Mouse (Mus musculus): Measurements from ENCODE around the gene Sdsl. TPM values are rescaled to one million over a fixed set of nuclear protein-coding genes. Genes with fewer than 3 reads are reported as not detected.

Sdsl gene
- polyA plus RNA-seq, 1 experiment from 2014 or later = 6.0 TPM

GRCm38 (mm10) chr5:120439887-120440670 is 32.5 kb downstream of the Sdsl start:
- peak overlapping the region; percentile 52 for H3K9ac ChIP-seq
- H3K36me3 ChIP-seq (replicated peaks) = no peaks in the 10 kb centered on the region
- WGBS = 4% methylated on average over 61 of the region's 61 CpGs
- H3K4me1 ChIP-seq = peaks cover 29% of the 10 kb centered on the region
- peak overlapping the region; percentile 46 for H3K4me3 ChIP-seq
- no peaks in the 10 kb centered on the region for H3K9me3 ChIP-seq
- H3K27me3 ChIP-seq (replicated peaks) = peaks cover 18% of the 10 kb centered on the region
- peak overlapping the region; percentile 54 for H3K4me2 ChIP-seq
- H3K27ac ChIP-seq = peak overlapping the region; percentile 81
- ATAC-seq (replicated peaks) = peak; percentile 18

- no peaks in the 10 kb centered on the region for H3K9me3 ChIP-seq
- ATAC-seq (replicated peaks) = 0 out of 2 replicates have a peak, but pooled peaks have one; percentile 4
- 4% methylated on average over 27 of the region's 27 CpGs for WGBS
- H3K4me1 ChIP-seq = peaks cover 29% of the 10 kb centered on the region
- peaks cover 24% of the 10 kb centered on the region for H3K27me3 ChIP-seq (replicated peaks)
- peak overlapping the region; percentile 46 for H3K4me3 ChIP-seq
- peak overlapping the region; percentile 54 for H3K4me2 ChIP-seq
- peak overlapping the region; percentile 52 for H3K9ac ChIP-seq
- H3K36me3 ChIP-seq (replicated peaks) = no peaks in the 10 kb centered on the region
- peak overlapping the region; percentile 81 for H3K27ac ChIP-seq
These were observed 33.5 kb downstream of the Sdsl start for GRCm38 (mm10) chr5:120438991-120439710.

- peak overlapping the region; percentile 54 for H3K4me2 ChIP-seq
- peak overlapping the region; percentile 52 for H3K9ac ChIP-seq
- no peaks in the 10 kb centered on the region for H3K36me3 ChIP-seq (replicated peaks)
- no peaks in the 10 kb centered on the region for H3K9me3 ChIP-seq
- 2% methylated on average over 13 of the region's 13 CpGs for WGBS
- peak overlapping the region; percentile 46 for H3K4me3 ChIP-seq
- peaks cover 31% of the 10 kb centered on the region for H3K27me3 ChIP-seq (replicated peaks)
- H3K4me1 ChIP-seq = peaks cover 29% of the 10 kb centered on the region
- ATAC-seq (replicated peaks) = no peak
- H3K27ac ChIP-seq = peak overlapping the region; percentile 81
These were observed 34.1 kb downstream of the Sdsl start for GRCm38 (mm10) chr5:120438469-120438868.

GRCm38 (mm10) chr5:120437986-120438385 is 34.6 kb downstream of the Sdsl start:
- H3K27ac ChIP-seq = peak overlapping the region; percentile 81
- H3K4me2 ChIP-seq = peak overlapping the region; percentile 54
- H3K4me1 ChIP-seq = peaks cover 29% of the 10 kb centered on the region
- H3K4me3 ChIP-seq = peak overlapping the region; percentile 46
- no peaks in the 10 kb centered on the region for H3K9me3 ChIP-seq
- peaks cover 35% of the 10 kb centered on the region for H3K27me3 ChIP-seq (replicated peaks)
- WGBS = under 1% methylated on average over 33 of the region's 33 CpGs
- H3K36me3 ChIP-seq (replicated peaks) = no peaks in the 10 kb centered on the region
- peak overlapping the region; percentile 52 for H3K9ac ChIP-seq
- ATAC-seq (replicated peaks) = no peak

GRCm38 (mm10) chr5:120437539-120437938 is 35.1 kb downstream of the Sdsl start:
- peak overlapping the region; percentile 52 for H3K9ac ChIP-seq
- peaks cover 35% of the 10 kb centered on the region for H3K27me3 ChIP-seq (replicated peaks)
- H3K36me3 ChIP-seq (replicated peaks) = no peaks in the 10 kb centered on the region
- H3K4me2 ChIP-seq = peak overlapping the region; percentile 54
- WGBS = 1% methylated on average over 17 of the region's 17 CpGs
- peaks cover 29% of the 10 kb centered on the region for H3K4me1 ChIP-seq
- no peaks in the 10 kb centered on the region for H3K9me3 ChIP-seq
- peak overlapping the region; percentile 81 for H3K27ac ChIP-seq
- H3K4me3 ChIP-seq = peak overlapping the region; percentile 46
- ATAC-seq (replicated peaks) = no peak

- Histone ChIP-seq H3K27ac (peak overlapping the region; percentile 81), H3K9me3 (no peaks in the 10 kb centered on the region), H3K4me2 (peak overlapping the region; percentile 54), H3K36me3 (replicated peaks) (no peaks in the 10 kb centered on the region), H3K9ac (peak overlapping the region; percentile 52), H3K27me3 (replicated peaks) (peaks cover 39% of the 10 kb centered on the region), H3K4me1 (peaks cover 30% of the 10 kb centered on the region), H3K4me3 (peak overlapping the region; percentile 46)
- WGBS = under 1% methylated on average over 18 of the region's 18 CpGs
- ATAC-seq (replicated peaks) = no peak
These were observed 35.6 kb downstream of the Sdsl start for GRCm38 (mm10) chr5:120436885-120437495.

- Histone ChIP-seq H3K27me3 (replicated peaks) (peaks cover 49% of the 10 kb centered on the region), H3K9ac (peak overlapping the region; percentile 60), H3K9me3 (no peaks in the 10 kb centered on the region), H3K4me1 (peaks cover 34% of the 10 kb centered on the region), H3K27ac (peak overlapping the region; percentile 81), H3K4me2 (peak overlapping the region; percentile 54), H3K4me3 (peak overlapping the region; percentile 46), H3K36me3 (replicated peaks) (no peaks in the 10 kb centered on the region)
- ATAC-seq (replicated peaks) = no peak
- under 1% methylated on average over 47 of the region's 47 CpGs for WGBS
These were observed 36.7 kb downstream of the Sdsl start for GRCm38 (mm10) chr5:120435731-120436501.

GRCm38 (mm10) chr5:120435006-120435681 is 37.5 kb downstream of the Sdsl start:
- peak overlapping the region; percentile 81 for H3K27ac ChIP-seq

GRCm38 (mm10) chr5:120434231-120434735 is 38.3 kb downstream of the Sdsl start:
- peak overlapping the region; percentile 81 for H3K27ac ChIP-seq
- 2% methylated on average over 21 of the region's 21 CpGs for WGBS
- peaks cover 23% of the 10 kb centered on the region for H3K4me1 ChIP-seq
- H3K4me3 ChIP-seq = peak overlapping the region; percentile 46
- no peaks in the 10 kb centered on the region for H3K36me3 ChIP-seq (replicated peaks)
- ATAC-seq (replicated peaks) = no peak
- H3K27me3 ChIP-seq (replicated peaks) = peaks cover 58% of the 10 kb centered on the region
- no peaks in the 10 kb centered on the region for H3K9me3 ChIP-seq
- peak overlapping the region; percentile 54 for H3K4me2 ChIP-seq
- H3K9ac ChIP-seq = peak overlapping the region; percentile 60

More at GRCm38 (mm10) chr5:120435006-120435681, 37.5 kb downstream of the Sdsl start:
- H3K4me2 ChIP-seq = peak overlapping the region; percentile 54
- H3K4me1 ChIP-seq = peaks cover 32% of the 10 kb centered on the region
- H3K9me3 ChIP-seq = no peaks in the 10 kb centered on the region
- H3K4me3 ChIP-seq = peak overlapping the region; percentile 46
- H3K36me3 ChIP-seq (replicated peaks) = no peaks in the 10 kb centered on the region
- ATAC-seq (replicated peaks) = no peak
- peak overlapping the region; percentile 60 for H3K9ac ChIP-seq
- peaks cover 54% of the 10 kb centered on the region for H3K27me3 ChIP-seq (replicated peaks)
- under 1% methylated on average over 43 of the region's 44 CpGs for WGBS

- peaks cover 24% of the 10 kb centered on the region for H3K4me1 ChIP-seq
- peaks cover 60% of the 10 kb centered on the region for H3K27me3 ChIP-seq (replicated peaks)
- under 1% methylated on average over 13 of the region's 13 CpGs for WGBS
These were observed 39.4 kb downstream of the Sdsl start for GRCm38 (mm10) chr5:120433135-120433760.

More at GRCm38 (mm10) chr5:120433135-120433760, 39.4 kb downstream of the Sdsl start:
- Histone ChIP-seq H3K9ac (peak overlapping the region; percentile 60), H3K27ac (peak overlapping the region; percentile 81), H3K36me3 (replicated peaks) (no peaks in the 10 kb centered on the region), H3K4me3 (peak overlapping the region; percentile 46), H3K4me2 (peak overlapping the region; percentile 54), H3K9me3 (no peaks in the 10 kb centered on the region)
- ATAC-seq (replicated peaks) = no peak

Measured in midbrain, embryonic 15.5 days (tissue).